Mouse (Mus musculus) left cerebral cortex, adult 9 months (tissue): ENCODE data around the gene Ribc2.

Source experiments
- DNase-seq, 2 experiments: peaks; one replicate each; pipeline ENCODE4 v3.0.0; 2022; ENCODE audit warnings: low spot score in 2 of 2

Gene Ribc2

GRCm38 (mm10) chr15:85179528-85180180, 47.8 kb downstream of the Ribc2 start:
- no peak for DNase-seq

DNA sequence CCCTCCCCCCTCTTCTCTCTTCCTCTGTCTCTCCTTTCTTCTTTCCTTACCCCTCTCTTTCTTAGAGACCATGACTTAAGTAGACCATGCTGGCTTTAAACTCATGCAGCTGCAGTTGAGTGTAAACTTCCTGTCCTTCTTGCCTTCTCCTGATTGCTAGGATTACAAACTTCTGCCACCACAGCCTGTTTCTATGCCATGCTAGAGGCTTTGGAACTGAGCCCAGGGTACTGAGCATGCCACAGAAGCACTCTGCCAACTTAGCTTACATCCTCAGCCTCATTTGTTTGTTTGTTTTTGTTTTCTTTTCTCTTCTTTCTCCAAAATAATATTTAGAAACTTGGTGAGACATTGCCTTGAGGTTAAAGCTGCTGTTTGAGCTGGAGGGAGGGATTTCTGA, 48.5 kb downstream of the Ribc2 start:
- no peak for DNase-seq

- no peak for DNase-seq
Measured at GRCm38 (mm10) chr15:85182063-85182462, 50.2 kb downstream of the Ribc2 start.

- no peak for DNase-seq
Measured at GRCm38 (mm10) chr15:85186916-85187315, 55.0 kb downstream of the Ribc2 start.

GRCm38 (mm10) chr15:85188167-85188778, 56.4 kb downstream of the Ribc2 start:
- DNase-seq = no peak
